Mouse (Mus musculus): ENCODE data around the gene 1700123O20Rik. TPM values are rescaled to one million over a fixed set of nuclear protein-coding genes. Genes with fewer than 3 reads are reported as not detected.

1700123O20Rik gene
- polyA plus RNA-seq, 1 experiment = 64.4 TPM

GRCm38 (mm10) chr14:54724049-54724448, 38.0 kb downstream of the 1700123O20Rik start:
- no peak for DNase-seq (ENCODE audit: low spot score)

- no peak for DNase-seq (ENCODE audit: low spot score)
These were observed 41.5 kb downstream of the 1700123O20Rik start for GRCm38 (mm10) chr14:54727565-54727964.

GRCm38 (mm10) chr14:54728823-54729653, 43.0 kb downstream of the 1700123O20Rik start:
- no peak for DNase-seq (ENCODE audit: low spot score)

- DNase-seq (ENCODE audit: low spot score) = no peak
These were observed 44.3 kb downstream of the 1700123O20Rik start for GRCm38 (mm10) chr14:54730305-54730704.

- no peak for DNase-seq (ENCODE audit: low spot score)
These were observed 46.2 kb downstream of the 1700123O20Rik start for GRCm38 (mm10) chr14:54732206-54732605.

GRCm38 (mm10) chr14:54734004-54734403, 48.0 kb downstream of the 1700123O20Rik start:
- no peak for DNase-seq (ENCODE audit: low spot score)

GRCm38 (mm10) chr14:54735221-54735620, 49.2 kb downstream of the 1700123O20Rik start:
- DNase-seq (ENCODE audit: low spot score) = no peak

GRCm38 (mm10) chr14:54736555-54737552, 50.8 kb downstream of the 1700123O20Rik start:
- no peak for DNase-seq (ENCODE audit: low spot score)

- DNase-seq (ENCODE audit: low spot score) = no peak
These were observed 51.6 kb downstream of the 1700123O20Rik start for GRCm38 (mm10) chr14:54737634-54738033.

Other genes starting within 250 kb of the 1700123O20Rik start
- gene Lrp10, start 222.1 kb upstream of the 1700123O20Rik start, polyA plus RNA-seq (2012; rRNA removed) = 81.0 and 93.8 TPM in 2 replicates
- gene Rem2, start 210.1 kb upstream of the 1700123O20Rik start, polyA plus RNA-seq (2012; rRNA removed) = 0.28 and 0.32 TPM in 2 replicates
- 38.1 and 40.2 TPM in 2 replicates for gene Prmt5, start 168.7 kb upstream of the 1700123O20Rik start, polyA plus RNA-seq (2012; rRNA removed)
- gene Haus4, start 131.6 kb upstream of the 1700123O20Rik start, polyA plus RNA-seq (2012; rRNA removed) = 14.1 and 14.2 TPM in 2 replicates
- gene Ajuba, start 108.7 kb upstream of the 1700123O20Rik start, polyA plus RNA-seq (2012; rRNA removed) = 38.5 and 43.1 TPM in 2 replicates
- gene 4931414P19Rik, start 80.2 kb upstream of the 1700123O20Rik start, polyA plus RNA-seq (2012; rRNA removed) = 9.0 and 9.4 TPM in 2 replicates
- 146 and 179 TPM in 2 replicates for gene Psmb5, start 68.2 kb upstream of the 1700123O20Rik start, polyA plus RNA-seq (2012; rRNA removed)
- gene Psmb11, start 64.8 kb upstream of the 1700123O20Rik start, polyA plus RNA-seq (2012; rRNA removed) = not detected in 2 replicates
- gene Gm17606, start 45.3 kb upstream of the 1700123O20Rik start, polyA plus RNA-seq (2012; rRNA removed) = not detected in 2 replicates
- gene Cdh24, start 44.9 kb upstream of the 1700123O20Rik start, polyA plus RNA-seq (2012; rRNA removed) = 1.5 and 1.6 TPM in 2 replicates
- gene Acin1, start 715 bp downstream of the 1700123O20Rik start, polyA plus RNA-seq (2012; rRNA removed) = 129 and 169 TPM in 2 replicates
- 0.06 and 0.14 TPM in 2 replicates for gene Gm29776, start 12.6 kb downstream of the 1700123O20Rik start, polyA plus RNA-seq (2012; rRNA removed)
- gene Cebpe, start 26.0 kb downstream of the 1700123O20Rik start, polyA plus RNA-seq (2012; rRNA removed) = 0.40 and 0.47 TPM in 2 replicates
- 20.0 and 27.4 TPM in 2 replicates for gene Slc7a8, start 95.7 kb downstream of the 1700123O20Rik start, polyA plus RNA-seq (2012; rRNA removed)
- gene Rnf212b, start 127.9 kb downstream of the 1700123O20Rik start, polyA plus RNA-seq (2012; rRNA removed) = 0.06 and 0.08 TPM in 2 replicates
- 5.0 and 6.4 TPM in 2 replicates for gene Homez, start 184.7 kb downstream of the 1700123O20Rik start, polyA plus RNA-seq (2012; rRNA removed)
- 9.4 and 13.5 TPM in 2 replicates for gene Ppp1r3e, start 191.3 kb downstream of the 1700123O20Rik start, polyA plus RNA-seq (2012; rRNA removed)
- gene Bcl2l2, start 197.2 kb downstream of the 1700123O20Rik start, polyA plus RNA-seq (2012; rRNA removed) = 63.7 and 76.7 TPM in 2 replicates
- gene Gm20521, start 197.2 kb downstream of the 1700123O20Rik start, polyA plus RNA-seq (2012; rRNA removed) = 0.28 and 0.40 TPM in 2 replicates
- gene Pabpn1, start 206.3 kb downstream of the 1700123O20Rik start, polyA plus RNA-seq (2012; rRNA removed) = 278 and 430 TPM in 2 replicates
- gene Slc22a17, start 226.9 kb downstream of the 1700123O20Rik start, polyA plus RNA-seq (2012; rRNA removed) = 102 and 148 TPM in 2 replicates
- 46.6 and 52.9 TPM in 2 replicates for gene Efs, start 239.9 kb downstream of the 1700123O20Rik start, polyA plus RNA-seq (2012; rRNA removed)
- 0.07 and 0.09 TPM in 2 replicates for gene Il25, start 246.5 kb downstream of the 1700123O20Rik start, polyA plus RNA-seq (2012; rRNA removed)

All from urinary bladder, adult 2 months (tissue).